Mouse (Mus musculus): ENCODE data around the gene Zfp366. TPM values are rescaled to one million over a fixed set of nuclear protein-coding genes. Genes with fewer than 3 reads are reported as not detected.

Zfp366 gene
- polyA plus RNA-seq, 1 experiment from 2014 or later: 0.64 TPM

DNA sequence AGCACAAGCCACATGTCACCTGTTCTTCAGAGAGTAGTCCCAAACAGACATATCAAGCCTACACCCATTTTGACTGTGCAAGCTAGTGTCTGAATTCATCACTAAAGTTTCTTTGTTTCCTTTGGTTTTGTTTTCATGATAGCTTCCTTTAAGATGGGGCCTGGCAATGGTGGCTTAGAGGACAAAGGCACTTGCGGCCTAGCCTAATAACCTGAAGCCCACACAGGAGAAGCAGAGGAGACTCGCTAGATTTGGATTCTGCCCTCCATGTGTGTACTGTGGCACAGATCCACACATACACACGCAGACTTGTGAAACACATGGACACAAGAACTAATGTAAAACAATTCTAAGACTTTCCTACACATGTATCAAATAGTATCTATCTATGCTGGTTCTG lies 37.4 kb downstream of the Zfp366 start:
- WGBS: 95% methylated on average over 3 of the region's 3 CpGs

GRCm38 (mm10) chr13:99222476-99222875 lies 37.9 kb downstream of the Zfp366 start:
- no peak for ATAC-seq (ENCODE audit: low FRiP score)
- Histone ChIP-seq H3K4me3 (no peak overlapping the region), H3K9me3 (no peaks in the 10 kb centered on the region), H3K4me2 (no peak overlapping the region), H3K27me3 (no peaks in the 10 kb centered on the region), H3K4me1 (replicated peaks) (no peaks in the 10 kb centered on the region), H3K9ac (no peak overlapping the region), H3K36me3 (no peaks in the 10 kb centered on the region), H3K27ac (no peak overlapping the region)
- WGBS: 89% methylated on average over 5 of the region's 5 CpGs

More for the DNA sequence above, 37.4 kb downstream of the Zfp366 start:
- Histone ChIP-seq H3K9ac (no peak overlapping the region), H3K27me3 (no peaks in the 10 kb centered on the region), H3K27ac (no peak overlapping the region), H3K4me1 (replicated peaks) (no peaks in the 10 kb centered on the region), H3K36me3 (no peaks in the 10 kb centered on the region), H3K4me3 (no peak overlapping the region), H3K9me3 (no peaks in the 10 kb centered on the region), H3K4me2 (no peak overlapping the region)
- ATAC-seq (ENCODE audit: low FRiP score): no peak

GRCm38 (mm10) chr13:99223321-99223884 lies 38.8 kb downstream of the Zfp366 start:
- 89% methylated on average over 8 of the region's 8 CpGs for WGBS
- Histone ChIP-seq H3K4me3 (no peak overlapping the region), H3K27ac (no peak overlapping the region), H3K4me2 (no peak overlapping the region), H3K36me3 (no peaks in the 10 kb centered on the region), H3K27me3 (no peaks in the 10 kb centered on the region), H3K4me1 (replicated peaks) (no peaks in the 10 kb centered on the region), H3K9ac (no peak overlapping the region), H3K9me3 (no peaks in the 10 kb centered on the region)
- ATAC-seq (ENCODE audit: low FRiP score): no peak

DNA sequence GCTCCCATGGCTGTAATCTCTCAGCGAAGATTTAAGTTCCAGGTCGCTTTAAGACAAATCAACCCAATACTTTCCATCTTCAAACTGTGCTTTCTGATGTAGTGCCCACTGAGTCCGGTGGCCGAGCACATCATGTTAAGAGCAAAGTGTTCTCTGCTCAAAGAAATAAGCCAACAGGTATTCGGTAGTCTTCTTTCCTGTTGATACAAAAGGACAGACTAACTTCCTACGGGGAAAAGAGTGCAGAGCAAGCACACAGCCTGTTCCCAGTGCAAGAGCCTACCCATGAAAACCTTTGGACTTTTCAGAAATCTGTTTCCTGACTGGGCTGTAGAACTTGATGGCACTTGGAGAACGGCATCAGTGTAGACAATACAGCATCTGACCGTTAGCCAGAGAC lies 39.3 kb downstream of the Zfp366 start:
- Histone ChIP-seq H3K9me3 (no peaks in the 10 kb centered on the region), H3K27ac (no peak overlapping the region), H3K36me3 (no peaks in the 10 kb centered on the region), H3K9ac (no peak overlapping the region), H3K4me3 (no peak overlapping the region), H3K4me2 (no peak overlapping the region), H3K4me1 (replicated peaks) (no peaks in the 10 kb centered on the region), H3K27me3 (no peaks in the 10 kb centered on the region)
- WGBS: 97% methylated on average over 8 of the region's 8 CpGs
- no peak for ATAC-seq (ENCODE audit: low FRiP score)

DNA sequence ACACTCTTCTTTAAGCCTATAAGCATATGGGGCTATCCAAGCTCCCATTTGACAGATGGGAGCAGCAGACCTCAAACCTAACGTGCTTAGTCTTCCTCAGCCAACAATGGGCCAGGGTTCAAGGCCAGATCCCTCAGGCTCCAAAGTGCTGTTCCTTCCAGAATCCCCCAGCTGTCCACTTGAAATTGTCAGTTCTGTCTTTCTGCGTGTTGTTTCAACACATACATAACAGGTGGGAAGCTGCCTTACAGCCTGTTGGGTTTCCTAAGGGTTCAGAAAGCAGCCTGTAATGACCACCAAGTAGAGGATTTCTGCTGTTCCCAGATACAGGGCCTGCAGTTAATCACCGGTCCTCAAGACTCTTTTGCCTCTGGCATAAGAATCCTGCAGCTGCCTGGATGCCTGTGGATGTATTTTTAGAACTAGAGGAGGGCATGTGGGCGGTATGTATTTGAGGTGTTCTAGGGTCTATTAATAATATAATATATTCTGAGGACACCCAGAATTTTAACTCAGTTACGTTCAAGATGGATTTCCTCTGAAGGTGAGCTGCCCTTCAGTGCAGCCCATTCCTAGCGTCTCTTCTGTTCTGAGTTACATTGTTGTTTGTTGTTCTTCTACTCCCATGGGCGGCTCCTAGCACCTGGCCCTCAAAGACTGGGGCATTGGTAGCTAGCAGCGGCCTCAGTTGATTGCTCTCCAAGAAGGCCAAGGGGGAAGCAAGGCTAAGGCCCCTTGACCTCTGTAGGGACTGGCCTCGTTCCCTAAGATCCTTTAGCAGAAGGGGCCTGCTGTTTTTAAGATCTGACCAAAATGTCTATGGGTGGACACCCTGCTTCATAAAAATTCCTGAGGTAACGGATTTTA lies 41.0 kb downstream of the Zfp366 start:
- H3K27me3 ChIP-seq: no peaks in the 10 kb centered on the region
- no peak overlapping the region for H3K4me3 ChIP-seq
- no peak overlapping the region for H3K27ac ChIP-seq
- WGBS: 79% methylated on average over 10 of the region's 10 CpGs
- H3K9me3 ChIP-seq: no peaks in the 10 kb centered on the region
- no peak for ATAC-seq (ENCODE audit: low FRiP score)
- H3K4me2 ChIP-seq: no peak overlapping the region
- H3K9ac ChIP-seq: no peak overlapping the region
- H3K4me1 ChIP-seq (replicated peaks): 0 out of 2 replicates have a peak, but pooled peaks cover 2% of the 10 kb centered on the region
- H3K36me3 ChIP-seq: no peaks in the 10 kb centered on the region

GRCm38 (mm10) chr13:99226809-99227208 lies 42.2 kb downstream of the Zfp366 start:
- H3K4me3 ChIP-seq: no peak overlapping the region
- no peak overlapping the region for H3K4me2 ChIP-seq
- H3K4me1 ChIP-seq (replicated peaks): 0 out of 2 replicates have a peak, but pooled peaks cover 2% of the 10 kb centered on the region
- H3K27ac ChIP-seq: no peak overlapping the region
- H3K9ac ChIP-seq: no peak overlapping the region
- WGBS: 87% methylated on average over 3 of the region's 3 CpGs
- no peak for ATAC-seq (ENCODE audit: low FRiP score)
- no peaks in the 10 kb centered on the region for H3K9me3 ChIP-seq
- H3K27me3 ChIP-seq: no peaks in the 10 kb centered on the region
- H3K36me3 ChIP-seq: no peaks in the 10 kb centered on the region

DNA sequence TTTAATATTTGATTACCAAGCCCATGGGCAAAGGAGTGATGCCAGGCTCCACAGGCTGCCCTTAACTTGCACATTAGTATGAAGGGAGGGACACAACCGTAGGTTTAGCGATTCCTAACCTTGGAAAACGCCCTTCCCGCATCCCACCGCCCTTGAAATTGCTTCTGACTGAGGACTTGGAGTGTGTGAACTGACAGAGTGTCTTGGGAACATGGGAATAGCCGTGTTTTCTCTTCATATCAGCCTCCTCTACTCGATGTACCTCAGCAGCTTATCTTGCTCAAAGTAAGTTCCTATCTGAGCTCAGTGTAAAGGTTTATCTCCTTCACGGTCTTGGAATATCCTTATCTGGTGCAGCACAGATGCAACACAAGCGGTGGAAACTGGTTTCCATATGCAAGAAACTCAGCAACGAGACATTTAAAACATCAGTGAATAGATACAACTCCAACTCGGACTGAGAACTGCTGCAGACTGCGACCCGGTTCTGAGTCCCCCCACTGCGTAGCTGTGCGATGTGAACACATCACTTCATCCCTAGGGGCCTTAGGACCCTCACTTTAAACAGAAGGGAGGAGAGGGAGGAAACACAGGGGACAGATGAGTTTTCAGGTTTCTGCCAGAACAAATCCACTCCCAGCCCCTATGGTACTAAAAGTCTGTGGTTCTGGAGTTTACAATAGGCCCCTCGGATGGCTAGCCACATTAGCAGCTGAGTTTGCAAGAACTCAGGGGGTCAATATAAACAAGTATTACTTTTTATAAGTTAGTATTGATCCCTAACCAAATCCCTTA lies 43.0 kb downstream of the Zfp366 start:
- Histone ChIP-seq H3K36me3 (no peaks in the 10 kb centered on the region), H3K4me2 (no peak overlapping the region), H3K4me1 (replicated peaks) (0 out of 2 replicates have a peak, but pooled peaks cover 2% of the 10 kb centered on the region), H3K9me3 (no peaks in the 10 kb centered on the region), H3K27ac (no peak overlapping the region), H3K27me3 (no peaks in the 10 kb centered on the region), H3K4me3 (no peak overlapping the region), H3K9ac (no peak overlapping the region)
- 92% methylated on average over 16 of the region's 16 CpGs for WGBS
- no peak for ATAC-seq (ENCODE audit: low FRiP score)

DNA sequence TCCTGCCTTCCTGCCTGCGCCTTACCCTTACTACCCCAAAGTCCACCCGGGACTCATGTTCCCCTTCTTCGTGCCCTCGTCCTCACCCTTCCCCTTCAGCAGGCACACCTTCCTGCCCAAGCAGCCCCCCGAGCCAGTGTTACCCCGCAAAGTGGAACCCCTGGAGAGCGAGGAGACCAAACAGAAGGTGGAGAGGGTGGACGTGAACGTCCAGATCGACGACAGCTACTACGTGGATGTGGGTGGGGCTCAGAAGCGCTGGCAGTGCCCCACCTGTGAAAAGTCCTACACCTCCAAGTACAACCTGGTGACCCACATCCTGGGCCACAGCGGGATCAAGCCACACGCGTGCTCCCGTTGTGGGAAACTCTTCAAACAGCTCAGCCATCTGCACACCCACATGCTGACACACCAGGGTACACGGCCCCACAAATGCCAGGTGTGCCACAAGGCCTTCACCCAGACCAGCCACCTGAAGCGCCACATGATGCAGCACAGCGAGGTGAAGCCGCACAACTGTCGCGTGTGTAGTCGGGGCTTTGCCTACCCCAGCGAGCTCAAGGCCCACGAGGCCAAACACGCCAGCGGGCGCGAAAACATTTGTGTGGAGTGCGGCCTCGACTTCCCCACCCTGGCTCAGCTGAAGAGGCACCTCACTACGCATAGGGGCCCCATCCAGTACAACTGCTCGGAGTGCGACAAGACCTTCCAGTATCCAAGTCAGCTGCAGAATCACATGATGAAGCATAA lies 44.4 kb downstream of the Zfp366 start:
- Histone ChIP-seq H3K9ac (no peak overlapping the region), H3K4me1 (replicated peaks) (0 out of 2 replicates have a peak, but pooled peaks cover 7% of the 10 kb centered on the region), H3K27me3 (no peaks in the 10 kb centered on the region), H3K9me3 (no peaks in the 10 kb centered on the region), H3K4me2 (no peak overlapping the region), H3K4me3 (no peak overlapping the region), H3K36me3 (no peaks in the 10 kb centered on the region), H3K27ac (no peak overlapping the region)
- no peak for ATAC-seq (ENCODE audit: low FRiP score)
- WGBS: 95% methylated on average over 35 of the region's 35 CpGs

GRCm38 (mm10) chr13:99229641-99230494 lies 45.2 kb downstream of the Zfp366 start:
- Histone ChIP-seq H3K36me3 (no peaks in the 10 kb centered on the region), H3K9ac (no peak overlapping the region), H3K9me3 (no peaks in the 10 kb centered on the region), H3K4me2 (no peak overlapping the region), H3K27ac (no peak overlapping the region), H3K4me1 (replicated peaks) (0 out of 2 replicates have a peak, but pooled peaks cover 7% of the 10 kb centered on the region), H3K4me3 (no peak overlapping the region), H3K27me3 (no peaks in the 10 kb centered on the region)
- 79% methylated on average over 9 of the region's 9 CpGs for WGBS
- no peak for ATAC-seq (ENCODE audit: low FRiP score)

- H3K9ac ChIP-seq: no peak overlapping the region
- H3K27me3 ChIP-seq: no peaks in the 10 kb centered on the region
- no peak overlapping the region for H3K4me3 ChIP-seq
- H3K36me3 ChIP-seq: no peaks in the 10 kb centered on the region
- H3K4me2 ChIP-seq: no peak overlapping the region
- 0 out of 2 replicates have a peak, but pooled peaks cover 7% of the 10 kb centered on the region for H3K4me1 ChIP-seq (replicated peaks)
- 19% methylated on average over 3 of the region's 3 CpGs for WGBS
- no peaks in the 10 kb centered on the region for H3K9me3 ChIP-seq
- no peak for ATAC-seq (ENCODE audit: low FRiP score)
- no peak overlapping the region for H3K27ac ChIP-seq
Measured at GRCm38 (mm10) chr13:99230495-99230868, 45.9 kb downstream of the Zfp366 start.

DNA sequence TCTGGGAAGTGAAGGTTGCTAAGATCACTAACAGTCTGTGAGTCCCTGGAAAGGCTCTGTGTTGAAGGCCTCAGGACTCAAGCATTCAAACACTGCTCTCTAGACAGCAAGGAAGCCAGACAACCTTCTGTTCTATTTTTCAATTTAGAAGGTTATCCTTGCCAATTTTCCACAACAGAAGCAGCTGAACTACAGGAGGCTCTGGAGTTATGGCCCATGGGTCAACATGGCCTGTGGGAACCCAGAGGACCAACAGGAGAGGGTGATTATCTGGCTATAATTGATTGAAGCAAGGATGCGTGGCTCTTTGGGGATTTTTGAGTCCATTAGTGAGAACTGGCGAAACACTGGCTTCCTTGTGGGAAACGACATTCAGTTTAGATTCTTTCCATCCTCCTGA lies 48.7 kb downstream of the Zfp366 start:
- Histone ChIP-seq H3K4me2 (no peak overlapping the region), H3K9ac (no peak overlapping the region), H3K27ac (no peak overlapping the region), H3K36me3 (no peaks in the 10 kb centered on the region), H3K4me3 (no peak overlapping the region), H3K9me3 (no peaks in the 10 kb centered on the region), H3K4me1 (replicated peaks) (0 out of 2 replicates have a peak, but pooled peaks cover 7% of the 10 kb centered on the region), H3K27me3 (no peaks in the 10 kb centered on the region)
- ATAC-seq (ENCODE audit: low FRiP score): no peak
- WGBS: 66% methylated on average over 3 of the region's 3 CpGs
